Mouse (Mus musculus): ENCODE data around the gene Best1.

DNA sequence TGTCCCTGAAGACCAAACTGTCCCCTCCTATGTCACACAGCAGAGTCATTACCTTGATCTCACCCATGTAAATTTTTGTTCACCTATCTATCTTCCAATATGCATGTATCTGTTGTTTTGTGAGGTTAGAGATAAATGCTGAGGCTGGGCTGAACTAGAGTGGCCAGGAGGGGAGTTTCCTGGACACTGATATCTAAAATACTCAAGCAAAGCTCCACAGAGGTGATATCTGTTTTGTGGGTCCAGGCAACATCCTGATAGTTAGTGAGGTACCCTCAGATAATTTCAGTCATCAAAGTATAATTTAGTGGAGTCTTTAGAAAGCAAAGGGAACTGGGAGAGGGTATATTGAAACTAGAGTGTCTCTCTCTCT lies 11.6 kb downstream of the Best1 start:
- TF ChIP-seq CTCF (conservative IDR thresholded peaks at IDR 0.05; ENCODE audit: low read length) (no peak), POU5F1 (IDR thresholded peaks at IDR 0.05; ENCODE audit: borderline replicate concordance, low read length) (no peak)

Measured in E14TG2a.4 (cell line).